Mouse (Mus musculus) midbrain, embryonic 13.5 days (tissue): ENCODE results near the gene Slc25a25. TPM values are rescaled to one million over a fixed set of nuclear protein-coding genes. Genes with fewer than 3 reads are reported as not detected.

Experiments used
- ATAC-seq: fragments of 200-750 bp; cut with Nextera tagmentation; 2 replicates; pipeline ENCODE4 v1.8.0; 2017; ENCODE audit warnings: mild to moderate bottlenecking, moderate TSS enrichment, moderate library complexity
- H3K27ac ChIP-seq: fragments of 300-500 bp; sonication (generic); 2 replicates; pipeline ENCODE4 v1.5.1; 2015; ENCODE audit warnings: inconsistent platforms, mild to moderate bottlenecking, moderate library complexity
- H3K27me3 ChIP-seq: fragments of 300-500 bp; sonication (generic); 2 replicates; pipeline ENCODE4 v1.6.1; 2015; ENCODE audit warnings: mild to moderate bottlenecking, inconsistent platforms
- H3K36me3 ChIP-seq: fragments of 300-500 bp; sonication (generic); 2 replicates; pipeline ENCODE4 v1.6.1; 2015; ENCODE audit warnings: mild to moderate bottlenecking, inconsistent platforms
- H3K4me1 ChIP-seq: fragments of 300-500 bp; sonication (generic); replicated peaks from 2 replicates; pipeline ENCODE4 v1.6.1; 2015; ENCODE audit warnings: inconsistent platforms
- H3K4me2 ChIP-seq: fragments of 300-500 bp; sonication (generic); replicated peaks from 2 replicates; pipeline ENCODE4 v1.6.1; 2015; ENCODE audit warnings: moderate library complexity, mild to moderate bottlenecking, inconsistent platforms
- H3K4me3 ChIP-seq: fragments of 300-500 bp; sonication (generic); replicated peaks from 2 replicates; pipeline ENCODE4 v1.5.1; 2015; ENCODE audit warnings: mild to moderate bottlenecking, inconsistent platforms
- H3K9ac ChIP-seq: fragments of 300-500 bp; sonication (generic); replicated peaks from 2 replicates; pipeline ENCODE4 v1.6.1; 2015; ENCODE audit warnings: mild to moderate bottlenecking, inconsistent platforms
- H3K9me3 ChIP-seq: fragments of 300-500 bp; sonication (generic); 2 replicates; pipeline ENCODE4 v1.6.1; 2016; ENCODE audit warnings: mild to moderate bottlenecking, inconsistent platforms
- WGBS: fragments of 180-500 bp; shearing (Covaris S2); methylation state at CpG from one replicate; pipeline ENCODE4 v1.1.7; 2015; 5-methylcytosine and 5-hydroxymethylcytosine counted together
- polyA plus RNA-seq: library from polyadenylated mRNA; unstranded; fragments of >200 nt; fragmentation: Nextera tagmentation; extraction: Ambion mirVana; gene quantifications from 2 replicates; pipeline ENCODE4 v1.2.1, GENCODE M21; 2015

The Slc25a25 gene
- polyA plus RNA-seq, 1 experiment from 2014 or later, result 45.4 TPM

GRCm38 (mm10) chr2:32382689-32383088 is 68.6 kb downstream of the Slc25a25 start:
- peaks cover 12% of the 10 kb centered on the region for H3K4me1 ChIP-seq
- H3K4me2 ChIP-seq, result no peak overlapping the region; the same call in 1 of the 2 replicates
- WGBS, result 87% methylated on average over 2 of the region's 2 CpGs
- no peak overlapping the region for H3K9ac ChIP-seq
- H3K36me3 ChIP-seq, result peaks cover 25% of the 10 kb centered on the region
- no peaks in the 10 kb centered on the region for H3K9me3 ChIP-seq
- ATAC-seq, result no peak
- H3K27ac ChIP-seq, result no peak overlapping the region
- H3K4me3 ChIP-seq, result 0 out of 2 replicates have a peak overlapping the region, but pooled peaks have one; percentile 70
- peaks cover 9% of the 10 kb centered on the region for H3K27me3 ChIP-seq

GRCm38 (mm10) chr2:32381775-32382223 is 69.4 kb downstream of the Slc25a25 start, which contains the start of gene 1110008P14Rik:
Gene 1110008P14Rik (minus strand): TSS chr2:32381938.
- WGBS, result 1% methylated on average over 46 of the region's 47 CpGs
- H3K36me3 ChIP-seq, result peaks cover 34% of the 10 kb centered on the region
- H3K9ac ChIP-seq, result peak within 1 kb of the TSS; percentile 76
- peak within 1 kb of the TSS; percentile 6 for H3K27ac ChIP-seq
- H3K4me3 ChIP-seq, result peak within 1 kb of the TSS; percentile 70
- peaks cover 12% of the 10 kb centered on the region for H3K4me1 ChIP-seq
- ATAC-seq, result peak; percentile 87
- peak within 1 kb of the TSS; percentile 94 for H3K4me2 ChIP-seq
- H3K27me3 ChIP-seq, result peaks cover 9% of the 10 kb centered on the region
- H3K9me3 ChIP-seq, result no peaks in the 10 kb centered on the region

GRCm38 (mm10) chr2:32381141-32381774 is 70.0 kb downstream of the Slc25a25 start:
- no peaks in the 10 kb centered on the region for H3K9me3 ChIP-seq
- peaks cover 39% of the 10 kb centered on the region for H3K36me3 ChIP-seq
- ATAC-seq, result peak; percentile 75
- peak overlapping the region; percentile 70 for H3K4me3 ChIP-seq
- H3K27ac ChIP-seq, result peak overlapping the region; percentile 6; the same call in 1 of the 2 replicates
- peak overlapping the region; percentile 76 for H3K9ac ChIP-seq
- peak overlapping the region; percentile 94 for H3K4me2 ChIP-seq
- peaks cover 9% of the 10 kb centered on the region for H3K27me3 ChIP-seq
- WGBS, result under 1% methylated on average over 27 of the region's 27 CpGs
- H3K4me1 ChIP-seq, result peaks cover 12% of the 10 kb centered on the region

- peaks cover 9% of the 10 kb centered on the region for H3K27me3 ChIP-seq
- no peak overlapping the region for H3K9ac ChIP-seq
- WGBS, result 95% methylated on average over 7 of the region's 7 CpGs
- ATAC-seq, result no peak
- peaks cover 51% of the 10 kb centered on the region for H3K36me3 ChIP-seq
- peaks cover 12% of the 10 kb centered on the region for H3K4me1 ChIP-seq
- H3K27ac ChIP-seq, result no peak overlapping the region
- no peak overlapping the region for H3K4me3 ChIP-seq
- H3K9me3 ChIP-seq, result no peaks in the 10 kb centered on the region
- no peak overlapping the region for H3K4me2 ChIP-seq
These were observed 71.2 kb downstream of the Slc25a25 start for GRCm38 (mm10) chr2:32380001-32380500.

GRCm38 (mm10) chr2:32376963-32377362 is 74.3 kb downstream of the Slc25a25 start:
- H3K27me3 ChIP-seq, result peaks cover 9% of the 10 kb centered on the region
- no peak overlapping the region for H3K4me3 ChIP-seq
- no peak overlapping the region for H3K9ac ChIP-seq
- no peak for ATAC-seq
- no peak overlapping the region for H3K4me2 ChIP-seq
- peaks cover 77% of the 10 kb centered on the region for H3K36me3 ChIP-seq
- no peak overlapping the region for H3K27ac ChIP-seq
- peaks cover 12% of the 10 kb centered on the region for H3K4me1 ChIP-seq
- 94% methylated on average over 10 of the region's 10 CpGs for WGBS
- no peaks in the 10 kb centered on the region for H3K9me3 ChIP-seq

- peaks cover 9% of the 10 kb centered on the region for H3K27me3 ChIP-seq
- WGBS, result 93% methylated on average over 13 of the region's 13 CpGs
These were observed 75.8 kb downstream of the Slc25a25 start for GRCm38 (mm10) chr2:32375317-32375940.

GRCm38 (mm10) chr2:32374191-32374590 is 77.1 kb downstream of the Slc25a25 start:
- Histone ChIP-seq H3K4me1 (no peaks in the 10 kb centered on the region), H3K4me3 (no peak overlapping the region), H3K9ac (no peak overlapping the region), H3K27me3 (peaks cover under 1% of the 10 kb centered on the region; the same call in 1 of the 2 replicates), H3K4me2 (no peak overlapping the region), H3K27ac (no peak overlapping the region), H3K9me3 (no peaks in the 10 kb centered on the region), H3K36me3 (peaks cover 95% of the 10 kb centered on the region)
- 89% methylated on average over 10 of the region's 10 CpGs for WGBS
- ATAC-seq, result no peak

More at GRCm38 (mm10) chr2:32375317-32375940, 75.8 kb downstream of the Slc25a25 start:
- H3K9me3 ChIP-seq, result no peaks in the 10 kb centered on the region
- no peak overlapping the region for H3K4me2 ChIP-seq
- no peak for ATAC-seq
- no peak overlapping the region for H3K4me3 ChIP-seq
- no peak overlapping the region for H3K9ac ChIP-seq
- H3K4me1 ChIP-seq, result 0 out of 2 replicates have a peak, but pooled peaks cover 1% of the 10 kb centered on the region
- peaks cover 93% of the 10 kb centered on the region for H3K36me3 ChIP-seq
- H3K27ac ChIP-seq, result no peak overlapping the region

GRCm38 (mm10) chr2:32367315-32367714 is 83.9 kb downstream of the Slc25a25 start:
- no peak overlapping the region for H3K4me3 ChIP-seq
- 93% methylated on average over 5 of the region's 5 CpGs for WGBS
- peaks cover 14% of the 10 kb centered on the region for H3K4me1 ChIP-seq
- H3K27ac ChIP-seq, result no peak overlapping the region
- H3K27me3 ChIP-seq, result no peaks in the 10 kb centered on the region
- no peak for ATAC-seq
- no peak overlapping the region for H3K9ac ChIP-seq
- H3K4me2 ChIP-seq, result no peak overlapping the region
- H3K36me3 ChIP-seq, result peaks cover 70% of the 10 kb centered on the region
- H3K9me3 ChIP-seq, result no peaks in the 10 kb centered on the region

Other genes with a start within 250 kb of the Slc25a25 start
- gene Pomt1, start 214.9 kb downstream of the Slc25a25 start, polyA plus RNA-seq, result 28.2 and 28.6 TPM in 2 replicates
- 85.5 and 87.2 TPM in 2 replicates for gene Uck1, start 191.3 kb downstream of the Slc25a25 start, polyA plus RNA-seq
- gene Golga2, start 164.1 kb downstream of the Slc25a25 start, polyA plus RNA-seq, result 26.0 and 26.7 TPM in 2 replicates
- 454 and 469 TPM in 2 replicates for gene Swi5, start 163.4 kb downstream of the Slc25a25 start, polyA plus RNA-seq
- 54.4 and 56.7 TPM in 2 replicates for gene Ciz1, start 99.1 kb downstream of the Slc25a25 start, polyA plus RNA-seq
- gene Dnm1, start 98.1 kb downstream of the Slc25a25 start, polyA plus RNA-seq, result 35.5 and 41.2 TPM in 2 replicates
- gene 1110008P14Rik, start 69.5 kb downstream of the Slc25a25 start, polyA plus RNA-seq, result 74.7 and 77.5 TPM in 2 replicates
- gene Lcn2, start 63.2 kb downstream of the Slc25a25 start, polyA plus RNA-seq, result 0.35 and 0.37 TPM in 2 replicates
- gene Ptges2, start 55.5 kb downstream of the Slc25a25 start, polyA plus RNA-seq, result 35.5 and 37.6 TPM in 2 replicates
- gene Naif1, start 988 bp downstream of the Slc25a25 start, polyA plus RNA-seq, result 5.1 and 6.1 TPM in 2 replicates
- gene Fam102a, start 83.9 kb upstream of the Slc25a25 start, polyA plus RNA-seq, result 5.6 and 7.3 TPM in 2 replicates
- 133 and 147 TPM in 2 replicates for gene Dpm2, start 119.4 kb upstream of the Slc25a25 start, polyA plus RNA-seq
- gene Pip5kl1, start 123.4 kb upstream of the Slc25a25 start, polyA plus RNA-seq, result 4.8 TPM in 2 replicates
- gene 9430097D07Rik, start 124.2 kb upstream of the Slc25a25 start, polyA plus RNA-seq, result 0.34 and 0.55 TPM in 2 replicates
- 15.2 and 16.3 TPM in 2 replicates for gene St6galnac4, start 135.7 kb upstream of the Slc25a25 start, polyA plus RNA-seq
- gene St6galnac6, start 148.3 kb upstream of the Slc25a25 start, polyA plus RNA-seq, result 10.1 and 11.3 TPM in 2 replicates
- 62.5 and 62.9 TPM in 2 replicates for gene Ak1, start 170.3 kb upstream of the Slc25a25 start, polyA plus RNA-seq
- gene Eng, start 195.2 kb upstream of the Slc25a25 start, polyA plus RNA-seq, result 22.0 and 24.8 TPM in 2 replicates